Mouse (Mus musculus): Measurements from ENCODE around the gene Dnm3. TPM values are rescaled to one million over a fixed set of nuclear protein-coding genes. Genes with fewer than 3 reads are reported as not detected.

Gene Dnm3
- polyA plus RNA-seq, 1 experiment = 3.0 TPM

GRCm38 (mm10) chr1:162274674-162275248 is 203.1 kb downstream of the Dnm3 start:
- Histone ChIP-seq H3K4me2 (ENCODE audit: low read depth) (no peak overlapping the region), H3K79me2 (ENCODE audit: control insufficient read depth, insufficient read depth) (no peaks in the 10 kb centered on the region), H3K4me3 (no peak overlapping the region), H3K36me3 (ENCODE audit: control insufficient read depth, insufficient read depth) (no peaks in the 10 kb centered on the region), H3K27me3 (ENCODE audit: control insufficient read depth, insufficient read depth, insufficient read length) (no peaks in the 10 kb centered on the region), H3ac (ENCODE audit: control insufficient read depth, insufficient read length) (no peak overlapping the region)
- TF ChIP-seq SRF (IDR thresholded peaks at IDR 0.05; ENCODE audit: control insufficient read depth, insufficient read length, low read depth) = no peak
- TF ChIP-seq MAX (IDR thresholded peaks at IDR 0.05; ENCODE audit: low read depth) = no peak
- TF ChIP-seq TCF12 (IDR thresholded peaks at IDR 0.05; ENCODE audit: insufficient read depth, poor library complexity, severe bottlenecking) = no peak
- TF ChIP-seq MYOD1 (IDR thresholded peaks at IDR 0.05; ENCODE audit: control insufficient read depth in 1 of 3, insufficient read length in 2 of 3, low read depth in 2 of 3) = no peak
- no peak for TF ChIP-seq POLR2A (IDR thresholded peaks at IDR 0.05; ENCODE audit: insufficient read length, low read depth)
- TF ChIP-seq MYOG (IDR thresholded peaks at IDR 0.05; ENCODE audit: control insufficient read depth in 1 of 3, insufficient read depth in 1 of 3, insufficient read length in 2 of 3, low read depth in 2 of 3) = no peak
- TF ChIP-seq POLR2AphosphoS2 (IDR thresholded peaks at IDR 0.05; ENCODE audit: insufficient read length, low read depth) = no peak
- TF ChIP-seq CEBPB (IDR thresholded peaks at IDR 0.05; ENCODE audit: insufficient read depth, poor library complexity, severe bottlenecking) = no peak
- no peak for TF ChIP-seq TCF3 (IDR thresholded peaks at IDR 0.05; ENCODE audit: insufficient read length, low read depth)
- TF ChIP-seq REST (IDR thresholded peaks at IDR 0.05; ENCODE audit: insufficient read depth, insufficient read length) = no peak
- TF ChIP-seq E2F4 (IDR thresholded peaks at IDR 0.05; ENCODE audit: insufficient read depth) = no peak

GRCm38 (mm10) chr1:162256912-162257607 is 220.8 kb downstream of the Dnm3 start:
- H3K36me3 ChIP-seq (ENCODE audit: control insufficient read depth, insufficient read depth) = no peaks in the 10 kb centered on the region
- TF ChIP-seq MAX (IDR thresholded peaks at IDR 0.05; ENCODE audit: low read depth) (no peak), CEBPB (IDR thresholded peaks at IDR 0.05; ENCODE audit: insufficient read depth, poor library complexity, severe bottlenecking) (no peak), MYOD1 (IDR thresholded peaks at IDR 0.05; ENCODE audit: control insufficient read depth in 1 of 3, insufficient read length in 2 of 3, low read depth in 2 of 3) (no peak), TCF3 (IDR thresholded peaks at IDR 0.05; ENCODE audit: insufficient read length, low read depth) (no peak), MYOG (IDR thresholded peaks at IDR 0.05; ENCODE audit: control insufficient read depth in 1 of 3, insufficient read depth in 1 of 3, insufficient read length in 2 of 3, low read depth in 2 of 3) (no peak), SRF (IDR thresholded peaks at IDR 0.05; ENCODE audit: control insufficient read depth, insufficient read length, low read depth) (no peak), TCF12 (IDR thresholded peaks at IDR 0.05; ENCODE audit: insufficient read depth, poor library complexity, severe bottlenecking) (no peak), USF1 (IDR thresholded peaks at IDR 0.05; ENCODE audit: low read depth) (no peak), POLR2AphosphoS2 (IDR thresholded peaks at IDR 0.05; ENCODE audit: insufficient read length, low read depth) (no peak), POLR2A (IDR thresholded peaks at IDR 0.05; ENCODE audit: insufficient read length, low read depth) (no peak), REST (IDR thresholded peaks at IDR 0.05; ENCODE audit: insufficient read depth, insufficient read length) (no peak), E2F4 (IDR thresholded peaks at IDR 0.05; ENCODE audit: insufficient read depth) (no peak)
- H3ac ChIP-seq (ENCODE audit: control insufficient read depth, insufficient read length) = no peak overlapping the region
- no peak overlapping the region for H3K4me2 ChIP-seq (ENCODE audit: low read depth)
- no peaks in the 10 kb centered on the region for H3K27me3 ChIP-seq (ENCODE audit: control insufficient read depth, insufficient read depth, insufficient read length)
- H3K4me3 ChIP-seq = no peak overlapping the region
- no peaks in the 10 kb centered on the region for H3K79me2 ChIP-seq (ENCODE audit: control insufficient read depth, insufficient read depth)

- no peaks in the 10 kb centered on the region for H3K27me3 ChIP-seq (ENCODE audit: control insufficient read depth, insufficient read depth, insufficient read length)
- H3K36me3 ChIP-seq (ENCODE audit: control insufficient read depth, insufficient read depth) = no peaks in the 10 kb centered on the region
- no peaks in the 10 kb centered on the region for H3K79me2 ChIP-seq (ENCODE audit: control insufficient read depth, insufficient read depth)
- TF ChIP-seq POLR2A (IDR thresholded peaks at IDR 0.05; ENCODE audit: insufficient read length, low read depth) = no peak
- no peak for TF ChIP-seq POLR2AphosphoS2 (IDR thresholded peaks at IDR 0.05; ENCODE audit: insufficient read length, low read depth)
- no peak for TF ChIP-seq REST (IDR thresholded peaks at IDR 0.05; ENCODE audit: insufficient read depth, insufficient read length)
- TF ChIP-seq CEBPB (IDR thresholded peaks at IDR 0.05; ENCODE audit: insufficient read depth, poor library complexity, severe bottlenecking) = no peak
- H3K4me3 ChIP-seq = no peak overlapping the region
- H3ac ChIP-seq (ENCODE audit: control insufficient read depth, insufficient read length) = no peak overlapping the region
- no peak overlapping the region for H3K4me2 ChIP-seq (ENCODE audit: low read depth)
These were observed 222.9 kb downstream of the Dnm3 start for GRCm38 (mm10) chr1:162254944-162255343.

GRCm38 (mm10) chr1:162253971-162254641 is 223.7 kb downstream of the Dnm3 start:
- no peak for TF ChIP-seq TCF12 (IDR thresholded peaks at IDR 0.05; ENCODE audit: insufficient read depth, poor library complexity, severe bottlenecking)
- TF ChIP-seq USF1 (IDR thresholded peaks at IDR 0.05; ENCODE audit: low read depth) = no peak
- TF ChIP-seq TCF3 (IDR thresholded peaks at IDR 0.05; ENCODE audit: insufficient read length, low read depth) = no peak
- TF ChIP-seq E2F4 (IDR thresholded peaks at IDR 0.05; ENCODE audit: insufficient read depth) = no peak
- no peak for TF ChIP-seq SRF (IDR thresholded peaks at IDR 0.05; ENCODE audit: control insufficient read depth, insufficient read length, low read depth)
- TF ChIP-seq MYOG (IDR thresholded peaks at IDR 0.05; ENCODE audit: control insufficient read depth in 1 of 3, insufficient read depth in 1 of 3, insufficient read length in 2 of 3, low read depth in 2 of 3) = no peak
- TF ChIP-seq MYOD1 (IDR thresholded peaks at IDR 0.05; ENCODE audit: control insufficient read depth in 1 of 3, insufficient read length in 2 of 3, low read depth in 2 of 3) = no peak
- TF ChIP-seq CEBPB (IDR thresholded peaks at IDR 0.05; ENCODE audit: insufficient read depth, poor library complexity, severe bottlenecking) = no peak
- no peak for TF ChIP-seq POLR2A (IDR thresholded peaks at IDR 0.05; ENCODE audit: insufficient read length, low read depth)
- no peak for TF ChIP-seq REST (IDR thresholded peaks at IDR 0.05; ENCODE audit: insufficient read depth, insufficient read length)
- no peak for TF ChIP-seq MAX (IDR thresholded peaks at IDR 0.05; ENCODE audit: low read depth)
- no peak overlapping the region for H3ac ChIP-seq (ENCODE audit: control insufficient read depth, insufficient read length)
- H3K4me2 ChIP-seq (ENCODE audit: low read depth) = peak overlapping the region; percentile 26
- no peaks in the 10 kb centered on the region for H3K27me3 ChIP-seq (ENCODE audit: control insufficient read depth, insufficient read depth, insufficient read length)
- no peaks in the 10 kb centered on the region for H3K79me2 ChIP-seq (ENCODE audit: control insufficient read depth, insufficient read depth)
- no peaks in the 10 kb centered on the region for H3K36me3 ChIP-seq (ENCODE audit: control insufficient read depth, insufficient read depth)
- H3K4me3 ChIP-seq = no peak overlapping the region
